Mouse (Mus musculus) activated CD4-positive, CD25-positive, alpha-beta regulatory T cell (primary cell): ENCODE data around the gene Efhd2. TPM values are rescaled to one million over a fixed set of nuclear protein-coding genes. Genes with fewer than 3 reads are reported as not detected.

Source experiments
- polyA plus RNA-seq, 2 experiments: library from polyadenylated mRNA; unstranded; fragments of 100-300 nt; shearing (Covaris generic); gene quantifications; one replicate each; pipeline ENCODE4 v1.2.1; 2017

Efhd2 gene
- 100 to 1,000 TPM; 100 to 149 TPM for polyA plus RNA-seq

GRCm38 (mm10) chr4:141874601-141875460, at the start of gene Efhd2:
Efhd2 (minus strand) TSS chr4:141874920.

GRCm38 (mm10) chr4:141845999-141846398, 28.7 kb downstream of the Efhd2 start, which contains the start of gene Ctrc:
Ctrc (minus strand) TSS chr4:141846359.

GRCm38 (mm10) chr4:141826060-141826459, 48.7 kb downstream of the Efhd2 start, which contains the start of gene Cela2a:
Cela2a (minus strand) TSS chr4:141826160.

Other genes starting within 250 kb of the Efhd2 start
- gene Plekhm2, start 210.0 kb downstream of the Efhd2 start, polyA plus RNA-seq = 1 to 10 TPM; 8.9 to 9.8 TPM
- gene Rsc1a1, start 189.3 kb downstream of the Efhd2 start, polyA plus RNA-seq = not detected
- gene Ddi2, start 151.5 kb downstream of the Efhd2 start, polyA plus RNA-seq = 10 to 100 TPM; 18.6 to 24.4 TPM
- gene Agmat, start 128.2 kb downstream of the Efhd2 start, polyA plus RNA-seq = under 1 TPM in 1 of 2 experiments, not detected in 1; 0.25 TPM
- 1 to 10 TPM; 3.4 TPM for gene Dnajc16, start 84.0 kb downstream of the Efhd2 start, polyA plus RNA-seq
- gene Casp9, start 81.3 kb downstream of the Efhd2 start, polyA plus RNA-seq = 10 to 100 TPM in 1 of 2 experiments, 1 to 10 TPM in 1; 7.2 to 12.6 TPM
- gene Cela2a, start 48.8 kb downstream of the Efhd2 start, polyA plus RNA-seq = under 1 TPM in 1 of 2 experiments, not detected in 1; 0.59 TPM
- gene Ctrc, start 28.6 kb downstream of the Efhd2 start, polyA plus RNA-seq = not detected
- gene Fhad1, start 140.2 kb upstream of the Efhd2 start, polyA plus RNA-seq = 1 to 10 TPM in 1 of 2 experiments, under 1 TPM in 1; 0.07 to 1.7 TPM
- 1 to 10 TPM; 2.8 to 4.8 TPM for gene Tmem51, start 209.4 kb upstream of the Efhd2 start, polyA plus RNA-seq